Mouse (Mus musculus) activated CD4-positive, CD25-positive, alpha-beta regulatory T cell, adult 4 months (primary cell): ENCODE results near the gene Ehbp1. TPM values are rescaled to one million over a fixed set of nuclear protein-coding genes. Genes with fewer than 3 reads are reported as not detected.

Source experiments
- ATAC-seq: one replicate; pipeline ENCODE4 v1.8.0; 2017
- polyA plus RNA-seq, 2 experiments: library from polyadenylated mRNA; unstranded; fragments of 100-300 nt; shearing (Covaris generic); gene quantifications; one replicate each; pipeline ENCODE4 v1.2.1; 2017

The Ehbp1 gene
- 1 to 10 TPM; 1.7 TPM for polyA plus RNA-seq

DNA sequence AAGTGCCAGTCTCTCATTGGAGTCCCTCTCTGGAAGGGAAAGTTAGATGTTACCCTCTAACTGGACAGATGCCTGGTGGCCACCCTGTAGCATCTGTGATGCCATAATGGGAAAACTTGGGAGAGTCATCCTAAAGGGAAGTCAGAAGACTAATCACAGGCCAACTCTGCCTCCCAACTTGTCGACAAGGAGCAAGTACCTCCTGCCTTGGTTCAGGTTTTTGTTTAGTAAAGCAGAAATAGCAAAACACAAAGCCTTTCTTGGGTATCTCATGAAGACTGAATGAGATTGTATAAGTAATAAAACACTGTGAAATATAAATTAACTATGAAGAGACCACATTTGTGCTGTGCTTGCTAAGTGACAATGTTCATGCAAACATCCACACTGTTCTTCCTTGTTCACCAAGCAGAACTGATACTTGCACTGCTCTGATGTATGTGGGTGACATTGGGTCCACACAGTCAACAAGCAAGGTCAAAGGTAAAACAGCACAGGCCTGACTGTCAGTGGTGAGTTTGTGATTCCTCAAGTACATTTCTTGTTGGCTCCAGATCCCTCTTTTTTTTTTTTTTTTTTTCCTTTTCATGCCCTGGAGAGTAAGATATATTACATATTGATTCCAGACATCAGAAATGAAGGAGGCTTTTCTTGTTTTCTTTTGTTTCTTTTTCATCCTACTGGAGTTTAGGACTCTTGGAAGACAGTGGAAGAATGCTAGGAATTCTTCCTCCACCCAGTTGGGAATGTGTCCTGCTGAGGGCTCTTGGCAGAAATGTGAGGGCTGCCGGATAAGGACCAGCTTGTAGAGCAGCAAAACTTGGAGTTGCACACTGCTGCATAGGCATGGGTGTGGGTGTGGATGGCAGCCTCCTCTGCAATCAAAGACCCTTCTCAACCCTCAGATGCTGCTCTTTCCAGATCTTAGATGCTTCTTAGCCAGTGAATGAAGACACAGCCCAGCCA lies at the start of gene Ehbp1:
TSS of gene Ehbp1 (minus strand) at position 51 of the 966 bp plus-strand sequence.
- ATAC-seq, result no peak

DNA sequence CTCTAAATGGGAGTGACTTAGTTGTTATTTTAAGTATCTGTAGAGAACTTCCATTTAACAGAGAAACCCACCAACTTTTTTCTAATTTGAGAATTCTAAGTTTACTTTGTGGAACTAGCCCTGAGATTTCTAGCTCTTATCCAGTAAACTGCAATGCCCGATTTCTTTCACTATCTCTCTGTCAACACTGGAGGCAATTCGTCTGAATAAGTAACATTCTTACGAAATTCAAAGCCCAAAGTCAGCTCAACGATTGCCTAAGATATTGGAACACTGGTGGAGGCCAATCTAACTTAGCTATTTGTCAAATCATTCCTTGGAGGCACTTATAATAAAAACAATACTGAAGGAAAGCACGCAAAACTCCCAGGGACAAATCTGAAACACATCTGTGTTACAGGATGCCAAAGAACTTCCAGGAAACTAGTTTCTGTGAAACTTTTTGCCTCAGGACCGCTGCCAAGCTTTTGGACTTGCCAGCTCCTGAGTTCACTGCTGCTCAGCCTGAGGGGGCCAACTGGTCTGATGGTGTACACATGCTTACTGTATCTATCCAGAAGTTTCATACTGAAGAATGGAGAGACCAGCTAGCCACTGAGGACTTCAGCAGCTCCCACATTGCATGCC lies 45.5 kb upstream of the Ehbp1 start:
- ATAC-seq, result no peak

DNA sequence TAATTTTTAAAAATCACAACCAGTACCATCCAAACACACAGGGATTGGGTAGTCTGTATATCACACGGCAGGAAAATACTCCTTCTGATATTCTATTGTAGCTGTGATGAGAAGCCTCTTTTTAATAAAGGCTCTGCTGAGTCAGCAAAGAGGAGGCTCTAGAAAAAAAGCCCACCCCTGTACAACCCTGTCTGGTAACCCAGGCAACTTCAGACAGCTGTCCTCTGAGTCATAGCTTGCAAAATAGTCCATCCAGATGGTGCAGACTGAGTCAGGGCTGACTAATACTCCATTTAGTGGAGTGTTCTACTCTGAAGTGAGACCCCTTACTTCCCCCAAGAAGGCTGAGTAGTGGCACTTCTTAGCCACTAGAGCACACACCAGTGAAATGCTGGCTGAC lies 41.4 kb upstream of the Ehbp1 start:
- ATAC-seq, result no peak

DNA sequence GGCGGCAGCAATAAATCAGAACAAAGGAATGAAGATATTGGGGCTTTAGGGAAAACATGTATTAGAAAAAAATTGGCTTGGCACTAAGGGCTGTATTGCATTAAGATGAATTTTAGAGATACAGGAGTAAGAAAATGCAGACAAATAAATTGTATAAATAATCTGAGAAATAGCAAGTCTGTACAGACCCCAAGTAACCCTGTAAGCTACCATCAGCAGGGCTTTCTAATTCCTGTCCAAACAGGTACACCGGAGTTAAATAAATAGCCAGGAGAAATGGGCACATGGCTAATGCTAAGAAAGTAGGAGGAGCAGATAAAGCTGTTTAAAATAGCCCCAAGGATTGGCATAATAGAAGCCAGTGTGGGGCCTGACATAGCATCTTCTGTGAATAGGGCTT lies 32.7 kb upstream of the Ehbp1 start:
- no peak for ATAC-seq

DNA sequence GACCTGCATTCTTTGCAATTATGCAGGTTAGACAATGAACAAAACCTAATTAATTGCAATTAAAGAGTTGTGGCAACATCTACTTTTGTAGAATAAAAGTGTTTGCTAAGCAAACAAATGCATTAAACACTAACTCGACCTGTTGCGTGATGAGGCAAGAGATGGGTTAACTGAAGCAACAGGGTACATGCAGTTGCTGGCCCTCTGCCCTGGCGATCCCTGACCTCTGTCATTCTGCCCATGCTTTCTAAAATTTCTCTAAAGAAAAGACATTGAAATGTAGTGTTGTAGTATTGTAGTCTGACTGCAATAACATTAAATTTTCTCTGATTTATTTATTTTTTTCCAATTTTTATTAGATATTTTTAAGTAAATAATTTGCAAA lies 31.2 kb upstream of the Ehbp1 start:
- no peak for ATAC-seq

DNA sequence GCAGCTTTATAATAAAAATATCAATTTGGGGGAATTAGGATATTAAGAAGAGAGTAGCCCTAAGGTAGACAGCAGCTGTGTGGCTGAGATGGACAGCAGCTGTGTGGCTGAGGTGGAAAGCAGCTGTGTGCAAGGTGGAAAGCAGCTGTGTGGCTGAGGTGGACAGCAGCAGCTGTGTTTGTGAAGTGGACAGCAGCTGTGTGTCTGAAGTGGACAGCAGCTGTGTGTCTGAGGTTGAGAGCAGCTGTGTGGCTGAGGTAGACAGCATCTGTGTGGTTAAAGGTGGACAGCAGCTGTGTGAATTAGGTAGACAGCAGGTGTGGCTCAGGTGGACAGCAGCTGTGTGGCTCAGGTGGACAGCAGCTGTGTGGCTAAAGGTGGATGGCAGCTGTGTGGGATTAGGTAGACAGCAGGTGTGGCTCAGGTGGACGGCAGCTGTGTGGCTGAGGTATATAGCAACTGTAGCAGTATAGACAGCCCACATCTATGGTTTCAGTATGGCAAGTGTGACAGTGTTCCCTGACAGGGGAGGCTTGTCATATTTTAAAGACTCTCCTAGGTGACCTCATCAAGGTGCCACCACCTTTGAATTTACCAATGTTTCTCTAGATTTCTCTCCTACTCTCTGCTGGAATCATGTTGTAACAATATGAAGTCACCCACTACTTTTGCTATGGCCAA lies 30.7 kb upstream of the Ehbp1 start:
- no peak for ATAC-seq

DNA sequence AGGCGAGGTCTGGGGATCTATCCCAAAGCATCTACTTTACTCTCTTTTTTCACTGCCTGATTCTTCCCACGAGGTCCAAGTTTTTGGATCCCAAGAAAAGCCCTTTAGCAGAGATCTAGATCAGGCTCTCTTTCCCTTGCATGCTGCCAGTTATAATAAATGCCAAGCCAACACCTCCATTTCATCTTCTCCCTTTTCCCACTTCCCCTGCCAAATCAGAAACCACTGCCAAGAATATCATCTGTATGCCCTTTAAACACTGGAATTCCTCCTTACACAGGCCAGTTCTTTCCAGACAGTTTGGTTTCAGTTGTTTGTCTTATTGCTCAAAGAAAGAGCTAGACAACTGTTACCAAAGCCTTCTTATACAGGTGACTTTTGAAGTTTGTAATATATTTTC lies 27.7 kb upstream of the Ehbp1 start:
- no peak for ATAC-seq

DNA sequence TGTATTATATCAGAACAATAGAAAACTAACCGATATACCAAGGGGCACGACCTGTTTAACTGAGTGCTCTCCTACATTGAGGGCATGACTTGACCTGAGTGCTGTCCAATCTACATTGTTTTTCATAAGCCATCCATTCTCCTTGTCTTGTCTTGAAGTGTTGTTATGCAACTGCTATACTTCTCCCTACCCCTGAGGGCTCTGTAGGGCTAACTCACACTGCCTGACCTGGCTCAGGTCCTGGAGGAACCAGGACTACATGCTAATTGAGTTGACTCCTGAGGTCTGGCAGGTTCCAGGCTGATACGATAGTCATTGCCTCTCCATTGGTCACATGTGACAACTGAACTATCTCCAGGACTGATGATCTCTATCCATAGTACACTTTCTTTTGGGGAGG lies 26.5 kb upstream of the Ehbp1 start:
- no peak for ATAC-seq

DNA sequence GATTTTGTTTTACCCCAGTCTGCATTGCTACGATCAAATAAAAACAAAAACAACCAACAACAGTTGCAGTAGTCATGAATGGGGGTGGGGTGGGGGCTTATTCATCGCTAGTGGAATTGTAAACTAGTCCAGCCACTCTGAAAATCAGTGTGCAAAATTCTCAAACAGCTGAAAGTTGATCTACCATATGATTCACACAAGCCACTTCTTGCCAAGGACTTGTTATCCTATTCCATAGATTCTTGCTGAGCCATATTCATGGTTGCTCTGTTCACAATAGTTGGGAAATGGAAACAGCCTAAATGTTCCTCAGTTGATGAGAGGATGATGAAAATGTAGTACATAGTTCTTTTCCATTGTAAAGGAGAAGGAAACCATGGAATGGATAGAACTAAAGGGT lies 24.4 kb upstream of the Ehbp1 start:
- ATAC-seq, result no peak

DNA sequence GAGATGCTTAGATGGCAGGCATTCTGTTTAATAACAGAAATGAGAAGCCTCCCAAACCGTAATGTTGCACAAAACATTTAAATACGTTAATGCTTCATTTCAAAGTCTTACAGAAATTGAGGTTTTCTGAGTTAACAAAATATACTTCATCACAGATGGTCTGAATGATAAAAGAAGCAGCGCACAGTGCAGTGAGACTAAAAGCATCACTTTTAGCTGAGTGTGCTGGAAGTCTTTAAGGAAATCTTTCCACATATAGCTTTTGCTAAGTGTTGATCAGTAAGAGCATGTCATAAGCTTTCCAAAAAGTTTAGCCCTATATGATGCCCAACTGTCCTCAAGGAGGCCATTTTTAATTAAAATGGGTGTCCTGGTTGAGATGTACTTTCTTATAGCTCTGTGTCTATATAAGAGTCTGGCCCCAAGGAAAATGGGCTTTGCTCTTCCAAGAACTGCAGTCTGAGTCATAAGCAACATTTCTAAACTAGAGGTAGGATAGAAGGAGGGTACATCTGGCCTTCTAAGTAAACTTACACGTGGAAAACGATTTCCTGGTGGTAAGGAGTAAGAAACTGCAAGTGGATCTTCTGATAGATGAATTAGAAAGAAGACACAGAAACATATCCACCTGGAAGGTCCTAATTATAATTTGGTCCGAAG lies 12.0 kb upstream of the Ehbp1 start:
- ATAC-seq, result no peak

DNA sequence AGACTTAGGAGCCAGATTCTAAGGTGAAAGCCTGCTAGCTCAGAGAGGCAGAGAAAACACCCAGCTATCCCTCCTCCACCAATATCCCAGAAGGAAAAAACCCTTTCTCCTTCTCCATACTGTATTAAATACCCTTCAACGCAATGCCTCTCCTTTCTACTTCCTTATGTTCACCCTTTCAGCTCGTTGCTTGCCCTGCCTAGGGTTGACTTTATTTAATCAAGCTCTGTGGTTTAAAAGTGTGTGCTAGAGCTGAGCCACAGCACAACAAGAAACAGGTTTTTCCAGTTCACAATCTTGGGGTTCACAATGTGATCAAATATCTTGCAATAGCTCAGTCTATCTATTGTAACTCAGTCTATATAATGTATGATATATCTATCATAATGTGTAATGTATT lies 7.9 kb upstream of the Ehbp1 start:
- no peak for ATAC-seq

DNA sequence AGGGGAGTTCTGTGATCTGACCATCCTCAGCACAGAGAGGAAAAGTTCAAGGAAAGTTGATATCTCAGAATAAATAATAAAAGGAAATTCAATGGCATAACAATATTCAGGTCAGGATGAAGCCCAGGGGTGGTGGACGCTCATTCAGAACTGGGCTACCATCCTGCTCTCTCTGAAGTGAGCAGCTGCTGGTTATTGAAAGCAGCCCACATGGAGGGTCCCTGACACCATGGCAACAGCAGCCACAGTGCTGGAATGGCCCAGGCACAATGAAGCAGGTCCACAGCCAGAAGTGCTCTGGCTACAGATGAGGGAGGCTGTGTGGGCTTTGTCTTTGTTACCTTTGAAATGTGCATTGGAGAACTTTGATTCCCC lies 6.4 kb upstream of the Ehbp1 start:
- no peak for ATAC-seq

DNA sequence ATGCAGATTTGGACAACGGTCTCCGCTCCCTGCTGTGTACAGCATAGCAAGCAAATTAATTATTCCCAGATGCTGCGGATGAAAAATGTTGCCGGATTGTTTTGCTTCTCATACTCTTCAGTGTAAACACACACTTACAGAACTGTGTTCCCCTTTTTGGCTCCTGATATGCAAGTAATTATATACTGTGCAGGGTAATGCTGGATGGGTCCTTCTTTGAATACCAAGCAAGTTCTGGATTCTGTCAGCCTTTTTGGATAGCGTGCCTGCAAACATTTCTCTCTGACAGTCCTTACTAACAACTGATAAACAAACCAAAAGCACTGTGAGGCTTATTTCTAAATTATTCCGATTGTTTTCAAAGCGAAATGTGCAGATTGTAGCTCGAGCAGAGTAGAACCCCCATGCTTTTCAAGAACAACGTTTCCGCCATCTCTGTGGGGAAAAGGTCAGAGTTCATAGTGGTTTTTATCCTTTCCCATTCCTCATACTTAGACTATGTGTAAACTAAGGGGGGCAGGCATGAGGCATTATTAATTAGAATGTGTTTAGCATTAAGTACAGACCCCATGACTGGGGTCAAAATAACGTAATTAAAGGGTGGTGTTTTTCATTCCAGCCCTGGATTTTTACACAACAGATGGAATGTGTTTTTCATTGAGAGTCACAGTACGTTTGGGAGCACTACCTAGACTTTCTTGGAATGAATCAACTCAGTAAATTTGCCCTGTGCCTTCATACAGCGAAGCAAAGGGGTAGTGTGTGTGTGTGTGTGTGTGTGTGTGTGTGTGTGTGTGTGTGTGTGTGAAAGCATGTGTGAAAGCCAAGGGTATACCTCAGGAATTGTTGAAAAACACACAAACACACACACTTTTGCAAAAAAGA lies 5.8 kb upstream of the Ehbp1 start:
- no peak for ATAC-seq

DNA sequence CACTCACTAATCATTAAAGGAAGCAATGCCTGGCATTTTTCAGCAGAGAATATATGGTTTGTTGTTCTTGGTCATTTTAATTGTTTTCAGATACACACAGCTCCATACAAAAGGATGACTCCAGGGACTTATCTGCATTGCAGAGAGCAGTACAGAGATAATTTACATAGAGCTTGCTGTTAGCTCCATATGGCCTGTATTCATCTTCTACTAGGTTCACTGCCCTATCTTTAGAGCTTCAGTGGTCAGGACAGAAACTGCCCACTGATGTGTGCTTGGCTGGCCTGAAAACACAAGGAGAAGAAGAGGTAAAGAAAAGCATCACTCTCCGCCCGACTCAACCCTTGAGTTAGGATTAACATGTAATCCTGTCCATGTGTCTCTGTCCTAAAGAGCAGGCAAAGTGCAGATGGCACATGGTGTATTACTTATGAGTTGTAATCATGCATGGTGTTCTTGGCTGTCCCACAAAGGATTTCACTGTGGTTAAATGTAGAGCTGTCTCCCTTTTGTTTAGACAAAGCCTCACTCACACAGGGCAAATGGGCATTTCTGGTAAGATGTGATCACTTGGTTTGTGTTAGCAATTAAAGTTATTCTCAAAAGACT lies 14.7 kb downstream of the Ehbp1 start:
- no peak for ATAC-seq

DNA sequence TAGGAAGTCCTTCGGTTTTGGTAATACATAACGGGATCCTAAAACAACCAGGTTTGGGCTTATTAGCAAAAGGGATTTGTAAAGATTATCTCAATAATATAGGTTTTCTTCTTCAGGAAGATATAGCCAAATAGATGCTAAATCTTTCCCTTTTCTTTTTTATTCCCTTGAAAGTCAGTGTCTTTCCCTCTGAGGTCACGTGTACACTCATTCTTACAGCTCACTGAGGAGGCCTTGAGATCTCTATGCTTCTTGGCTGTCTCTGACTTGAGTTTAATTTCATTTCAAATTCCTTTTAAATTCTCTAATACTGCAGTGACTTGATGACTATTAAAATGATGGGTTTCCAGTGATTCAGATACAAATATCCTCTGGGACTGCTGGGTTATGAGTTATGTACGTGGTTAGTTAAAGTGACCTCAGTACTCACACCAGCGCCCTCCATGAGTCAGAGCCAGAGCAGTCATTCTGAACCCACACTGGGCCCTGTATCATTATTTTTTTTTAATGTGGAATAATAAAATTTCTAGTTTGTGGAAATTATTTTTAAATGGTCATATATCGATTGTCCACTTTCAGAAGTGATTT lies 24.2 kb downstream of the Ehbp1 start:
- no peak for ATAC-seq

DNA sequence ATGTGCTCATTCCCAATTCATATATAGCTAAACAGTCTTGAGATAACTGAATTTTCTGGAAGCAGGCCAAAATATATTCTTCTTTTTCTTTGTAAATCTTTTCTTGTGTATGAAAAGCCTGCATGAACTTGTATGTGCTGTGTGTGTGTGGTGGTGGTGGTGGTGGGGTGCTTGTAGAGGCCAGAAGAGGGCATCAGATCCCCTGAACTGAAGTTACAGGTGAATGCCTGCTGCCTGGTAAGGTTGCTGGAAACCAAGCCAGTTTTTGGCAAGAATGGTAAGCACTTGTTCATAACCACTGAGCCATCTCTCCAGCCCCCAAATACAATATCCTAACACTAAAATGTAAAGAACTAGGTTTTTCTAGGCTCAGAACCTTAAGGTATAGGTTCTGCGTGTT lies 26.3 kb downstream of the Ehbp1 start:
- no peak for ATAC-seq

DNA sequence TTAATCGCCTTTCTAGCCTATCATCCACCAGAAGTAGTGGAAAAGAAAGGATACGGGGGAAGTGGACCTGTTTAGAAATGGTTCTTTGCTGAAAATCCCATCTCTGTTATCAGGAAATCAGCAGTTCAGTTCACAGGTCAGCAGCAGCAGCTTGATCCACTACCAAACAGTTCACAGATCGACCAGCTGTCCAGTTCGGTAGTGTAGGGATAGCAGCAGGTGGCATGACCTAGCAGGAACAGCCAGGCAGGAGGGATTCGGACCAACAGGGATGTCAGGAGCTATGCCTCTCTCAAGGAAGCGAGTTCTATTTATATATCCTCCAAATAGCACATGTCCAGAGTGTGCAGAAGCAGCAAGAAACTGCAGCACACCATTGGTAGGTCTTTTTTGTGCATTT lies 40.9 kb downstream of the Ehbp1 start:
- ATAC-seq, result no peak

DNA sequence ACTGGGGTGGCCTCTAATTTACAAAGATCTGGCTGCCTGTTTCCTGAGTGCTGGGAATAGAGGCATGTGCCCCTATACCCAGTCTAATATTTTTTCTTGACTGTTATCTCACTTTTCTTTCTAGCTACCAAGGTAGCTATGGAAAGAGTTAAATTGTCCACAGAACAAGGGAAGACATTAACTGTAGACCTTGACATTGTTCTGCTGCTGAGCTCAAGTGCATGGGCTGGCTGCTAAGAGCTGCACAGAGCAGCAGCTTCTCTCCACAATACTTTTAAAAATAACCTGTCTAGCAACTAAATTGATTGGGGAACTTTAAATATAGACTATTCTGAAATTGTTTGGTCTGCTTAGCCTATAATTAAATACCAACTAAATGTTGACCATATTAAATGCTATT lies 52.9 kb downstream of the Ehbp1 start:
- ATAC-seq, result no peak

DNA sequence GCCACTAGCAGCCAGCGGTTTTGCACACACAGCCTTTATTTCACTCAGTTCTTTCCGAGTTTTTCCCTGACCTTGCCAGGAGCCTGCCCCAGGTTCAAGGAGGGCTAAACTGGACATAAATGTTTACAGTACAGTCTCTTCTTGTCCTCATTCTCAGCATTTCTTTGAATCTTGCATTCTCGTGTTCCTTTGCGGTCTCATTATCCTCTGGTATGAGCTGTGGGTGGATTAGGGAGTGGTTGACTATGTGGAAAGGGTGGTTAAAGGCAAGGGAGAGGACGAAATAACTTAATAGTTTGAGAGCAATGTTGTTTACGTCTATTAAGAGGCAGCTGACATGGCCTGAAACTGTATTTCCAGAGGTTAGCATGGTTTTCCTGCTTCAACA lies 54.6 kb downstream of the Ehbp1 start:
- no peak for ATAC-seq

DNA sequence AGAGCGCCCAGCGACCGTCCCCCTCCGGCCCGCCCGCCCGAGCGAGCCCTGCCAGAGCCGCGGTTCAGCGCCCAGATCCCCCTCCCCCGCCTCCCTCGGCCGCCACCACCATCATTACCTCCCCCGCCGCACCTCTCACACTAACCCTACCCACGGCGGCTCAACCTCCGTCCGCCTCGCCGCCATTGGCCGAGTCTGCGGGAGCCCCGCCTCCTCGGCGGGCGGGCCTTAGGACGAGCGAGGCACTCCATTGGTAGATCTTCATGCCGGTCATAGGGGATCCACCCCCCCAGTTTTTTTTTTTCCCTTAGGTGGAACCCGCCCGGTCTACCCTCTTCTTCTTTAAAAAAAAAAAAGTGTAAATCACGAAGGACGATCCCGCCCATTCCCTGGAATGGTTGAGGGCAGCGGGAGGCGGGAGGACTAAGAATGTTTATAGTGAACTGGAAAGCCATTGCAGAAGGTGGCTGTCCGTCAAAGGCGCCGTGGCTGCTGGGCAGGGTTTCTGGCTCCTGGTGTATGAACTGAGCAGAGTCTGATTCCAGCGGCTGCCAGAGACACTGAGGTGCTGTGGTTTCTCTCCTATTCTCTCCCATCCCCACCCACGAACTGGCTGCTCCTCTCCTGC lies 55.1 kb downstream of the Ehbp1 start:
- ATAC-seq, result peak; percentile 100

DNA sequence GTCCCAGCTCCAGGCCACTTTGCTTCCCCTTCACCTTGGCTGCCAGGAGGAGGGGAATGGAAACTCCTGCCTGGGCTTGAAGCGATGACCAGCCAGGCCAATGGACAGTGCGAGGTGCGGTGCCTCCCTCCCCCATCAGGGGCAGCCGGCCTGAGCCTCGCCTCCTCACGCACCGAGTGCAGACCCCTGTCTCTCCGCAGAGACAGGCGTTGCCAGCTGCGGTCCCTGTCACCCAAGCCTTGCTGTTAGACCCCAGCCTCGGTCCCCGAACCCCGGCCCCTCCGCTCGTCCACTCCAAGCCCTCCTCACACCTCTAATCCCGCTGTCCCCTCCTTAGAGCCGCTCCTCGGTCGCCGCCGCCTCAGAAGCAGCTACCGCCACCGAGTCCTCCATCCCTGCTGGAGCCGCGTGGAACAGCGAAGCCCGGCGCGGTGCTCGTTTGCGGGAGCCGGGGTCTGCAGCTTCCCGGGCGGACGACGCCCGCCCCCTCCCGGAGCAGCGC lies 55.7 kb downstream of the Ehbp1 start:
- ATAC-seq, result no peak
